Mouse (Mus musculus): ENCODE measurements at regions not wholly inside any gene's neighbourhood (a gene's known extent, or its start where the extent isn't known, plus 50 kb on each side); places are given as distances from the start of the nearest gene placed in this dataset. TPM values are rescaled to one million over a fixed set of nuclear protein-coding genes. Genes with fewer than 3 reads are reported as not detected.

GRCm38 (mm10) chr13:75598675-75599074 is 107.9 kb upstream of the Ell2 start:
- Histone ChIP-seq H3K9me3 (ENCODE audit: low read length) (no peaks in the 10 kb centered on the region), H3K36me3 (ENCODE audit: insufficient read depth, low read length) (no peaks in the 10 kb centered on the region), H3K9ac (replicated peaks; ENCODE audit: low read depth) (no peak overlapping the region), H3K27ac (ENCODE audit: low read length) (no peak overlapping the region), H3K4me1 (ENCODE audit: insufficient read depth, low read depth, low read length) (no peaks in the 10 kb centered on the region), H3K4me3 (ENCODE audit: low read depth, low read length) (no peak overlapping the region), H3K27me3 (replicated peaks; ENCODE audit: insufficient read depth, low read length) (no peaks in the 10 kb centered on the region), H3K4me2 (replicated peaks; ENCODE audit: low read depth, low read length) (no peak overlapping the region)
- 95% methylated on average over 1 of the region's 1 CpGs for WGBS
- DNase-seq (ENCODE audit: low spot score) (no peak), ATAC-seq (no peak)
- TF ChIP-seq EP300 (IDR thresholded peaks at IDR 0.05): no peak
- TF ChIP-seq CTCF (IDR thresholded peaks at IDR 0.05): no peak

- no peak overlapping the region for H3K9ac ChIP-seq (replicated peaks; ENCODE audit: low read depth)
- no peak overlapping the region for H3K4me3 ChIP-seq (ENCODE audit: low read depth, low read length)
- no peaks in the 10 kb centered on the region for H3K4me1 ChIP-seq (ENCODE audit: insufficient read depth, low read depth, low read length)
- no peak for DNase-seq (ENCODE audit: low spot score)
- H3K36me3 ChIP-seq (ENCODE audit: insufficient read depth, low read length): no peaks in the 10 kb centered on the region
- H3K27me3 ChIP-seq (replicated peaks; ENCODE audit: insufficient read depth, low read length): no peaks in the 10 kb centered on the region
- TF ChIP-seq EP300 (IDR thresholded peaks at IDR 0.05) (no peak), CTCF (IDR thresholded peaks at IDR 0.05) (no peak)
- H3K27ac ChIP-seq (ENCODE audit: low read length): no peak overlapping the region
- H3K9me3 ChIP-seq (ENCODE audit: low read length): no peaks in the 10 kb centered on the region
- no peak overlapping the region for H3K4me2 ChIP-seq (replicated peaks; ENCODE audit: low read depth, low read length)
- 75% methylated on average over 3 of the region's 3 CpGs for WGBS
- ATAC-seq: no peak
Measured at GRCm38 (mm10) chr13:75623229-75623628, 83.3 kb upstream of the Ell2 start.

GRCm38 (mm10) chr13:75627405-75627804 is 79.2 kb upstream of the Ell2 start:
- Histone ChIP-seq H3K4me1 (ENCODE audit: insufficient read depth, low read depth, low read length) (no peaks in the 10 kb centered on the region), H3K4me3 (ENCODE audit: low read depth, low read length) (no peak overlapping the region), H3K9ac (replicated peaks; ENCODE audit: low read depth) (no peak overlapping the region), H3K36me3 (ENCODE audit: insufficient read depth, low read length) (no peaks in the 10 kb centered on the region), H3K4me2 (replicated peaks; ENCODE audit: low read depth, low read length) (no peak overlapping the region), H3K9me3 (ENCODE audit: low read length) (no peaks in the 10 kb centered on the region), H3K27me3 (replicated peaks; ENCODE audit: insufficient read depth, low read length) (no peaks in the 10 kb centered on the region), H3K27ac (ENCODE audit: low read length) (no peak overlapping the region)
- DNase-seq (ENCODE audit: low spot score): no peak
- 71% methylated on average over 1 of the region's 1 CpGs for WGBS
- TF ChIP-seq CTCF (IDR thresholded peaks at IDR 0.05): no peak
- TF ChIP-seq EP300 (IDR thresholded peaks at IDR 0.05): no peak
- ATAC-seq: no peak

- Histone ChIP-seq H3K27ac (ENCODE audit: low read length) (no peak overlapping the region), H3K27me3 (replicated peaks; ENCODE audit: insufficient read depth, low read length) (no peaks in the 10 kb centered on the region), H3K4me3 (ENCODE audit: low read depth, low read length) (no peak overlapping the region), H3K9me3 (ENCODE audit: low read length) (no peaks in the 10 kb centered on the region), H3K4me1 (ENCODE audit: insufficient read depth, low read depth, low read length) (no peaks in the 10 kb centered on the region), H3K36me3 (ENCODE audit: insufficient read depth, low read length) (no peaks in the 10 kb centered on the region), H3K4me2 (replicated peaks; ENCODE audit: low read depth, low read length) (no peak overlapping the region), H3K9ac (replicated peaks; ENCODE audit: low read depth) (no peak overlapping the region)
- ATAC-seq (no peak), DNase-seq (ENCODE audit: low spot score) (no peak)
- TF ChIP-seq CTCF (IDR thresholded peaks at IDR 0.05) (no peak), EP300 (IDR thresholded peaks at IDR 0.05) (no peak)
- 88% methylated on average over 1 of the region's 1 CpGs for WGBS
Measured at GRCm38 (mm10) chr13:75631048-75631447, 75.5 kb upstream of the Ell2 start.

- no peak overlapping the region for H3K27ac ChIP-seq (ENCODE audit: low read length)
- DNase-seq (ENCODE audit: low spot score) (no peak), ATAC-seq (no peak)
- WGBS: 75% methylated on average over 1 of the region's 1 CpGs
- H3K4me1 ChIP-seq (ENCODE audit: insufficient read depth, low read depth, low read length): no peaks in the 10 kb centered on the region
- H3K4me2 ChIP-seq (replicated peaks; ENCODE audit: low read depth, low read length): no peak overlapping the region
- no peak overlapping the region for H3K9ac ChIP-seq (replicated peaks; ENCODE audit: low read depth)
- H3K4me3 ChIP-seq (ENCODE audit: low read depth, low read length): no peak overlapping the region
- no peak for TF ChIP-seq EP300 (IDR thresholded peaks at IDR 0.05)
- no peak for TF ChIP-seq CTCF (IDR thresholded peaks at IDR 0.05)
- H3K9me3 ChIP-seq (ENCODE audit: low read length): no peaks in the 10 kb centered on the region
- no peaks in the 10 kb centered on the region for H3K27me3 ChIP-seq (replicated peaks; ENCODE audit: insufficient read depth, low read length)
- no peaks in the 10 kb centered on the region for H3K36me3 ChIP-seq (ENCODE audit: insufficient read depth, low read length)
Measured at GRCm38 (mm10) chr13:75647513-75647912, 59.0 kb upstream of the Ell2 start.

GRCm38 (mm10) chr13:75651941-75652340 is 54.6 kb upstream of the Ell2 start:
- no peak overlapping the region for H3K27ac ChIP-seq (ENCODE audit: low read length)
- H3K36me3 ChIP-seq (ENCODE audit: insufficient read depth, low read length): no peaks in the 10 kb centered on the region
- no peak overlapping the region for H3K4me3 ChIP-seq (ENCODE audit: low read depth, low read length)
- ATAC-seq (no peak), DNase-seq (ENCODE audit: low spot score) (no peak)
- H3K9ac ChIP-seq (replicated peaks; ENCODE audit: low read depth): no peak overlapping the region
- no peaks in the 10 kb centered on the region for H3K9me3 ChIP-seq (ENCODE audit: low read length)
- H3K27me3 ChIP-seq (replicated peaks; ENCODE audit: insufficient read depth, low read length): no peaks in the 10 kb centered on the region
- 47% methylated on average over 3 of the region's 3 CpGs for WGBS
- TF ChIP-seq EP300 (IDR thresholded peaks at IDR 0.05): no peak
- TF ChIP-seq CTCF (IDR thresholded peaks at IDR 0.05): no peak
- no peak overlapping the region for H3K4me2 ChIP-seq (replicated peaks; ENCODE audit: low read depth, low read length)
- H3K4me1 ChIP-seq (ENCODE audit: insufficient read depth, low read depth, low read length): no peaks in the 10 kb centered on the region

- Histone ChIP-seq H3K36me3 (ENCODE audit: insufficient read depth, low read length) (no peaks in the 10 kb centered on the region), H3K4me2 (replicated peaks; ENCODE audit: low read depth, low read length) (no peak overlapping the region), H3K9ac (replicated peaks; ENCODE audit: low read depth) (no peak overlapping the region), H3K4me3 (ENCODE audit: low read depth, low read length) (no peak overlapping the region), H3K9me3 (ENCODE audit: low read length) (no peaks in the 10 kb centered on the region), H3K27me3 (replicated peaks; ENCODE audit: insufficient read depth, low read length) (no peaks in the 10 kb centered on the region), H3K4me1 (ENCODE audit: insufficient read depth, low read depth, low read length) (no peaks in the 10 kb centered on the region), H3K27ac (ENCODE audit: low read length) (no peak overlapping the region)
- WGBS: 73% methylated on average over 2 of the region's 2 CpGs
- TF ChIP-seq EP300 (IDR thresholded peaks at IDR 0.05): no peak
- no peak for TF ChIP-seq CTCF (IDR thresholded peaks at IDR 0.05)
- no peak for ATAC-seq
- no peak for DNase-seq (ENCODE audit: low spot score)
Measured at GRCm38 (mm10) chr13:75652966-75653365, 53.6 kb upstream of the Ell2 start.

MicroRNA genes in the stretch of these regions (microRNA counts, 519-probe panel; counts per million panel counts)
- not detected for microRNA mmu-miR-682

Small RNA genes in the stretch of these regions (microRNA-seq; reads per million reads assigned to microRNA genes)
- gene Mir682: not detected

Measured in lung, postnatal 0 days (tissue).